Mouse (Mus musculus): Measurements from ENCODE around the gene Fyn. TPM values are rescaled to one million over a fixed set of nuclear protein-coding genes. Genes with fewer than 3 reads are reported as not detected.

Gene Fyn
- total RNA-seq, 2 experiments from 2014 or later, result 127 to 130 TPM

DNA sequence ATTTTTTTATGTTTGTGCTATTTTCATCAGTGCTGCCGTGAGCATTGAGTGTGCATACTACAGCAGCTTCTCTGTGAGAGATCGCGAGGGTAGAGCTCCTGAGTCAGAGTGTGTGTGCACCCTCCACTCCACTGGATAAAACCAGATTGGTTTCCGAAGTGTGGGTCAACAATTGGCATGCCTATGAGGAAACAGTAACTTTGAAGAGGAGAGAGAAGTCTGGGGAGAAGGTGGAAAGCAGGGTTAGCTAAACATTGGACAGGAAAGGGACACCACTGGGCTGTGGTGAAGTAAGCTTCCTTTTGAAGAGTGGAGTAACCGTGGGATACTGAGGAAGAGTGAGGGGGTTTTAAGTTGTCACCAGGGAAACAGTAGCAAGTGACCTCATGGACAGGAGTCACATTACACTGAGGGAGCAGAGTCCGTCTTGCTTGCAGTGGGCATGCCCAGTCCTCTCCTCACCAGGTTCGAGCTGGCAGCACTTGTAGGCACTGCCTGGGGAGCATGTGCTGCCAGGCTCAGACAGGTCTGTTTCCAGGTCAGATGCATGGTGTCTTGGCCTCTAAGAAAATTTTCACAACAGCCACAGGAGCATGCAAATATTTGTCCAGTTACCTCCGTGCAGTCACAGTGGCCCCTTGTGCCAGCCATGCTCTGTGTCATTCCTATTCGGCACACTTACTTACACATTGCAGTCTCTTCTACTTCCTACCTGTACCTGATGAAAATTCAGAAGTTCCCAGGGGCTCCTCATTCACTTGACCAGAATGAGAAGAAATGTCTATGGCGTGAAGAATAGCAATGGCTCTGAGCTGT is 37.5 kb downstream of the Fyn start:
- no peak for DNase-seq (ENCODE audit: low spot score in 2 of 2)
- Histone ChIP-seq H3K27ac (no peak overlapping the region), H3K4me3 (no peak overlapping the region)
- no peak for TF ChIP-seq CTCF (conservative IDR thresholded peaks at IDR 0.05)

- DNase-seq (ENCODE audit: low spot score in 2 of 2), result no peak
- Histone ChIP-seq H3K4me3 (no peak overlapping the region), H3K27ac (no peak overlapping the region)
- TF ChIP-seq CTCF (conservative IDR thresholded peaks at IDR 0.05), result no peak
Measured at GRCm38 (mm10) chr10:39406798-39407189, 38.1 kb downstream of the Fyn start.

- Histone ChIP-seq H3K4me3 (no peak overlapping the region), H3K27ac (no peak overlapping the region)
- no peak for TF ChIP-seq CTCF (conservative IDR thresholded peaks at IDR 0.05)
- DNase-seq (ENCODE audit: low spot score in 2 of 2), result no peak
Measured at GRCm38 (mm10) chr10:39407553-39407952, 38.9 kb downstream of the Fyn start.

DNA sequence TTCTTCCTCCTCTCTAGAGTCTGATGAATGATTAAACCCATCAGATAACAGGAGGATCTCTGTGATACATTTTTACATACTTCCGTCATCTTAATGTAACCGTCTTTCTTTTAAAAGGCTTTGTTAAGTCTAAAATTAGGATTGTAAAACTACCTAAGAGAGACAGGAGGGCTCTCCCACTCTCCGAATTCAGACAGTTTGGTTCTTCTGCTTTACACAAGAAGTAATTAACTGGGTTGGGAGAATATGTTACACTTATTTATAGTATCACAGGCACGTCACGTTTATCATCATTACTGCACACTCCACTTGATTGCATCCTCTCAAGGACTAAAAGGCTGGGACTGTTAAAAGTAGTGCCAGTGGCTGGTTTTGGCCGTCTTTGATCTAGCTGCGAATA is 40.9 kb downstream of the Fyn start:
- no peak for DNase-seq (ENCODE audit: low spot score in 2 of 2)
- Histone ChIP-seq H3K27ac (no peak overlapping the region), H3K4me3 (no peak overlapping the region)
- no peak for TF ChIP-seq CTCF (conservative IDR thresholded peaks at IDR 0.05)

GRCm38 (mm10) chr10:39410151-39410649 is 41.5 kb downstream of the Fyn start:
- no peak for TF ChIP-seq CTCF (conservative IDR thresholded peaks at IDR 0.05)
- no peak for DNase-seq (ENCODE audit: low spot score in 2 of 2)
- H3K27ac ChIP-seq, result peak overlapping the region; percentile 14; the same call in 1 of the 2 replicates
- H3K4me3 ChIP-seq, result no peak overlapping the region

- DNase-seq (ENCODE audit: low spot score in 2 of 2), result no peak
- no peak for TF ChIP-seq CTCF (conservative IDR thresholded peaks at IDR 0.05)
- Histone ChIP-seq H3K4me3 (no peak overlapping the region), H3K27ac (no peak overlapping the region)
Measured at GRCm38 (mm10) chr10:39411857-39412559, 43.4 kb downstream of the Fyn start.

DNA sequence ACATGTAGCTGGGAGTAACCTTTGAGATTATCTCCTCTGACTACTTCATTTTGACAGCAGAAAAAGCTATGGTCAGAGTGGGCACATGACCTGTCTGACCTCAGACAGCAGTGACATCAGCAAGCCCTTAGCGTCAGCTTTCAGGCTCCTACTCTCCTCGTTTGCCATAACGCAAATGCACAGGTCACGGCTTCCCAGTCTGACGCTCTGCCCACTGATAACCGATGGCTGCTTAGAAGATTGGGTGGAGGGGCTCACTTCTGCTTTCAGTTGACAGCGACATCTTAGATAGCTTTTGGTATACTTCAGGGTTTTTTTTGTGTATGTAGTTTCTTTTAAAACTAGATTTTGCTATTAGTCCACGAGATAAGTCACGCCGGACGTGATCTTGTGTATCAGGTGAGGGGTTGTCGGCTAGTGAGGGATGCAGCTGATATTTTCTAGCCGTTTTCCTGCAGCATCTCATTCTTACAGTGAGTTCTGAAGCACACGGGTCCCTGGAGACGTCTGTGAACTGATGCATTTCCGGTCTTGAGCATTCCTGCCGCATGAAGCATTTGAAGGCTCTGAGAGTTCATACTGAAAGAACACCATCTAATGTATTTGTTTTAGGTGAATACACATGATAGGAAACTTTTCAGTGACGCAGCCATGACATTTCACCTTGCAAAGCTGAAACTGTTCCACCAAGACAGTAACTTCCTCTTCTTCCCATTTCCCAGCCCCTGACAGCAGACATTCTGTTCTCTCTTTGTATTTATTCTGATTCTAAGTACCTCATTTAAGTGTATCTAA is 44.4 kb downstream of the Fyn start:
- no peak for TF ChIP-seq CTCF (conservative IDR thresholded peaks at IDR 0.05)
- no peak overlapping the region for H3K27ac ChIP-seq

DNA sequence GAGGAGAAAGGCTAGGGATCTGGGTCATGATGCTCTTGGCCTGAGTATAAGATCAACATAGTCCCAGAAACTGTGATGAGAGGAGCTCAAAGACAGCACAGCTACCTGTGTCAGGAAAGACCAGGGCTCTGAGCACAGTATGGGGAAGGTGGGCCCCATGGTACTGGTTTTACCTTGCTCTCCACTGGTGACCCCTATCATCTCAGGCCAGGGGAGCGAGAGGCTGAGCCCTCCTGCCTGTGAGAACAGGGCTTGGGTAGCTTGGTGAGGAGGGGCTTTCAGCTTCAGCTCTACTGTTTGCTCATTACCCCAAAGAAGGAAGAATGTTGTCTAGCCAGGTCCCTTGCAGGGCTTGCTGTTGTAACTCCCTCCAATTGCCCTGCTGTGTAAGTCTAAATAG is 45.4 kb downstream of the Fyn start:
- Histone ChIP-seq H3K27ac (no peak overlapping the region), H3K4me3 (no peak overlapping the region)
- no peak for DNase-seq (ENCODE audit: low spot score in 2 of 2)
- TF ChIP-seq CTCF (conservative IDR thresholded peaks at IDR 0.05), result no peak

More for the DNA sequence above, 44.4 kb downstream of the Fyn start:
- no peak overlapping the region for H3K4me3 ChIP-seq
- DNase-seq (ENCODE audit: low spot score in 2 of 2), result no peak

DNA sequence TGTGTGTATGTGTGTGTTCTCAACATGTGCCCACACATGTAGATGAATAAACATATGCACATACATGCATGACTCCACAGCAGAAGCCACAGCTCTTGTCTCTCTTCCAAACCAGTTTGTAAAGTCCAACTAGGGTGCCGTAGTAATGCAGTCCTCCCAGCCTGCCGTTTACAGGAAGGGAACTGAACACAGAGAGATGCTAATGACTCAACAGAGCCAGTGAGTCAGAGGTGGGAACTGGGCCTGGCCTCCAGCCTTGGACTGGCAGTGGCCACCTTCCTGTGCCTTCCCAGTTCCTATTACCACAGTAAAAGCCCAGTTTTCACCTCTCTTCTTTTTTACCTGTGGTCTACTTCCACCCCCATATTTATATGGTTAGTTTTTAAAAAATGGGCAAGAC is 46.9 kb downstream of the Fyn start:
- H3K27ac ChIP-seq, result peak overlapping the region; percentile 8; the same call in 1 of the 2 replicates
- DNase-seq (ENCODE audit: low spot score in 2 of 2), result peak in 1 of 2 experiments; percentile 16
- no peak for TF ChIP-seq CTCF (conservative IDR thresholded peaks at IDR 0.05)
- H3K4me3 ChIP-seq, result no peak overlapping the region

GRCm38 (mm10) chr10:39417611-39418010 is 49.0 kb downstream of the Fyn start:
- TF ChIP-seq CTCF (conservative IDR thresholded peaks at IDR 0.05), result peak; percentile 22; the same call in 1 of the 2 replicates
- Histone ChIP-seq H3K27ac (peak overlapping the region; percentile 48), H3K4me3 (no peak overlapping the region)
- no peak for DNase-seq (ENCODE audit: low spot score in 2 of 2)

- Histone ChIP-seq H3K27ac (no peak overlapping the region), H3K4me3 (no peak overlapping the region)
- TF ChIP-seq CTCF (conservative IDR thresholded peaks at IDR 0.05), result no peak
- no peak for DNase-seq (ENCODE audit: low spot score in 2 of 2)
Measured at GRCm38 (mm10) chr10:39418395-39418794, 49.7 kb downstream of the Fyn start.

GRCm38 (mm10) chr10:39420842-39421617 is 52.4 kb downstream of the Fyn start:
- TF ChIP-seq CTCF (conservative IDR thresholded peaks at IDR 0.05), result no peak
- H3K4me3 ChIP-seq, result no peak overlapping the region
- peak overlapping the region; percentile 48; the same call in 1 of the 2 replicates for H3K27ac ChIP-seq
- DNase-seq (ENCODE audit: low spot score in 2 of 2), result peak in 1 of 2 experiments; percentile 34
